26 mouse cellular contexts compared by ENCODE assay signal in the genomic region with DNA sequence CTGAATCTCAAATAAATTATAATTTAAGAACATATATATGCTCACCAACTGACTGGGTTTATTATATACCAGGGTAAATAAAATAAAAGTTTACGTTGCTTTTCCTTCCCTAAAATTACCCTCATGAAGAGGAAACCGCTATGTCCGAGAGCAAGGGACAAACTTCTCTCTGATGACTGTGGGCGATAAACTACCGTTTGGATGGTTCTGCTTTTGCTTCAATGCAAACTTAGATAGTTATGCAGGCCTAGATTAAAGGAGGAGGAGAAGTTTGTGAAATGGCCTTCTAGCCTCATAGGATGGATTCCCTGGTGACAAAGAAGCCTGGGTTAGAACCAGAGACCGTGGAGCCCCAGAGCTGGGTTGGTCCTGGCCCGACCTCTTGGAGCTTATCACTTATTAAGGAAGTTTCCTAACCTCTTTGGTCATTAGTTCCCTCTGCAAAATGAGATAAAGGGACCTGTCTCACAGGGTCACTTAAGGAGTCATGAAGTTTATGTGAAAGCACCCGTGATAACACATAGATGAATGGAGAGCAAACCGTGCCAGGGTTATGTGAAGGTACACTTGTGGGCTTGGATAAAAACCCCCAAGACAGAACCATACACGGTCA.
A peak's percentile ranks its signal among the peaks of the same experiment; 100 is the strongest.
DNase-seq lines count a peak whose midpoint lies in the region; ATAC-seq and TF ChIP-seq lines count a peak whose summit lies in the region.
"Had no signal": no experiment of that assay in that cellular context is flagged by ENCODE, and none has a peak within 500 bp of the region (broad histone marks: within the 10 kb centered on the region; RNA-seq: fewer than 3 reads in every experiment).

No protein-coding gene starts in this region.

- H3K36me3 ChIP-seq in G1E (replicated peaks), result no peaks in the 10 kb centered on the region
- H3K36me3 ChIP-seq: forebrain, embryonic 10.5 days; heart, embryonic 10.5 days; heart, embryonic 13.5 days; hindbrain, embryonic 12.5 days; hindbrain, embryonic 15.5 days had no signal

- no peak for DNase-seq in G1E (ENCODE audit: low spot score)
- DNase-seq in layer of hippocampus, postnatal 25 days (ENCODE audit: extremely low spot score in 1 of 2, low spot score in 1 of 2), result no peak
- no peak for DNase-seq in heart, adult 11 months
- no peak for DNase-seq in thymus, postnatal 14 days
- no peak for DNase-seq in cerebellum, adult 9-10 months
- DNase-seq: adrenal gland, adult 2 months; adrenal gland, postnatal 14 days; cerebellum, adult 11 months; cerebellum, adult 2 months; cerebellum, postnatal 10 days; cerebellum, postnatal 36 days; forebrain, postnatal 0 days; gastrocnemius, adult 2 months; gastrocnemius, postnatal 14 days; heart, adult 2 months; heart, postnatal 14 days; heart, postnatal 4 days had no signal

- peaks cover 7% of the 10 kb centered on the region for H3K4me1 ChIP-seq in G1E (ENCODE audit: insufficient read depth, low read depth, low read length)

- peak; percentile 60 for ATAC-seq in G1E (ENCODE audit: extremely low read depth, insufficient number of reproducible peaks, low FRiP score, poor library complexity, severe bottlenecking)
- peak; percentile 70 for ATAC-seq in common myeloid progenitor, adult 5-6 weeks (replicated peaks; ENCODE audit: low read depth, poor library complexity, severe bottlenecking)
- ATAC-seq in megakaryocyte, adult 5-6 weeks (ENCODE audit: poor library complexity, severe bottlenecking), result peak; percentile 82
- ATAC-seq: CD4-positive, CD25-positive, alpha-beta regulatory T cell, adult 4 months; forebrain, embryonic 13.5 days; forebrain, postnatal 0 days had no signal

- H3K9me3 ChIP-seq in G1E (replicated peaks), result no peaks in the 10 kb centered on the region
- H3K9me3 ChIP-seq: forebrain, embryonic 10.5 days; forebrain, embryonic 13.5 days; heart, embryonic 10.5 days; heart, embryonic 13.5 days; hindbrain, embryonic 12.5 days; hindbrain, embryonic 15.5 days had no signal

- no peak for TF ChIP-seq CTCF in G1E (IDR thresholded peaks at IDR 0.05; ENCODE audit: low read depth, low read length)

- H3K4me3 ChIP-seq in G1E (ENCODE audit: low read depth, low read length), result no peak overlapping the region
- H3K4me3 ChIP-seq: forebrain, embryonic 10.5 days; forebrain, embryonic 13.5 days; gastrocnemius, adult 2 months; heart, adult 2 months; heart, embryonic 10.5 days; heart, embryonic 13.5 days; hindbrain, embryonic 12.5 days; hindbrain, embryonic 15.5 days had no signal

- H3K27me3 ChIP-seq in G1E (ENCODE audit: insufficient read depth, low read length), result no peaks in the 10 kb centered on the region; the same call in 1 of the 2 replicates
- H3K27me3 ChIP-seq: forebrain, embryonic 13.5 days; heart, embryonic 13.5 days; hindbrain, embryonic 12.5 days; hindbrain, embryonic 15.5 days had no signal
